Mouse (Mus musculus): ENCODE measurements at regions not wholly inside any gene's neighbourhood (a gene's known extent, or its start where the extent isn't known, plus 50 kb on each side); places are given as distances from the start of the nearest gene placed in this dataset.
A peak's percentile ranks its signal among the peaks of the same experiment; 100 is the strongest.

GRCm38 (mm10) chr6:98651827-98652226, 309.3 kb upstream of the Gm765 start:
- Histone ChIP-seq H3K27me3 (ENCODE audit: control insufficient read depth, insufficient read depth, low read length) (no peaks in the 10 kb centered on the region), H3K36me3 (ENCODE audit: control insufficient read depth, insufficient read depth) (no peaks in the 10 kb centered on the region), H3K9ac (ENCODE audit: low read length) (no peak overlapping the region), H3K4me1 (ENCODE audit: control insufficient read depth, insufficient read depth, low read length) (no peaks in the 10 kb centered on the region), H3K4me3 (ENCODE audit: low read length) (no peak overlapping the region), H3K9me3 (replicated peaks; ENCODE audit: control insufficient read depth, low read length) (no peaks in the 10 kb centered on the region), H3K4me2 (ENCODE audit: low read depth, low read length) (no peak overlapping the region), H3K27ac (ENCODE audit: low read length) (no peak overlapping the region)
- no peak for ATAC-seq (replicated peaks; ENCODE audit: extremely low read depth, insufficient read depth, low FRiP score)
- 78% methylated on average over 3 of the region's 3 CpGs for WGBS

GRCm38 (mm10) chr6:98651315-98651714, 308.8 kb upstream of the Gm765 start:
- Histone ChIP-seq H3K4me1 (ENCODE audit: control insufficient read depth, insufficient read depth, low read length) (no peaks in the 10 kb centered on the region), H3K9me3 (replicated peaks; ENCODE audit: control insufficient read depth, low read length) (no peaks in the 10 kb centered on the region), H3K4me2 (ENCODE audit: low read depth, low read length) (no peak overlapping the region), H3K27ac (ENCODE audit: low read length) (no peak overlapping the region), H3K4me3 (ENCODE audit: low read length) (no peak overlapping the region), H3K27me3 (ENCODE audit: control insufficient read depth, insufficient read depth, low read length) (no peaks in the 10 kb centered on the region), H3K36me3 (ENCODE audit: control insufficient read depth, insufficient read depth) (no peaks in the 10 kb centered on the region), H3K9ac (ENCODE audit: low read length) (no peak overlapping the region)
- no peak for ATAC-seq (replicated peaks; ENCODE audit: extremely low read depth, insufficient read depth, low FRiP score)

GRCm38 (mm10) chr6:98640316-98640715, 297.8 kb upstream of the Gm765 start:
- H3K36me3 ChIP-seq (ENCODE audit: control insufficient read depth, insufficient read depth), result no peaks in the 10 kb centered on the region
- no peak overlapping the region for H3K4me3 ChIP-seq (ENCODE audit: low read length)
- ATAC-seq (replicated peaks; ENCODE audit: extremely low read depth, insufficient read depth, low FRiP score), result no peak
- H3K4me2 ChIP-seq (ENCODE audit: low read depth, low read length), result no peak overlapping the region
- no peak overlapping the region for H3K27ac ChIP-seq (ENCODE audit: low read length)
- WGBS, result 84% methylated on average over 5 of the region's 5 CpGs
- no peaks in the 10 kb centered on the region for H3K27me3 ChIP-seq (ENCODE audit: control insufficient read depth, insufficient read depth, low read length)
- no peak overlapping the region for H3K9ac ChIP-seq (ENCODE audit: low read length)
- H3K4me1 ChIP-seq (ENCODE audit: control insufficient read depth, insufficient read depth, low read length), result no peaks in the 10 kb centered on the region
- no peaks in the 10 kb centered on the region for H3K9me3 ChIP-seq (replicated peaks; ENCODE audit: control insufficient read depth, low read length)

- Histone ChIP-seq H3K4me1 (ENCODE audit: control insufficient read depth, insufficient read depth, low read length) (peaks cover 5% of the 10 kb centered on the region; the same call in 1 of the 2 replicates), H3K36me3 (ENCODE audit: control insufficient read depth, insufficient read depth) (no peaks in the 10 kb centered on the region), H3K4me3 (ENCODE audit: low read length) (no peak overlapping the region), H3K9ac (ENCODE audit: low read length) (no peak overlapping the region), H3K27ac (ENCODE audit: low read length) (no peak overlapping the region), H3K27me3 (ENCODE audit: control insufficient read depth, insufficient read depth, low read length) (no peaks in the 10 kb centered on the region), H3K9me3 (replicated peaks; ENCODE audit: control insufficient read depth, low read length) (no peaks in the 10 kb centered on the region), H3K4me2 (ENCODE audit: low read depth, low read length) (no peak overlapping the region)
- no peak for ATAC-seq (replicated peaks; ENCODE audit: extremely low read depth, insufficient read depth, low FRiP score)
- 66% methylated on average over 6 of the region's 6 CpGs for WGBS
Measured at GRCm38 (mm10) chr6:98635816-98636215, 293.3 kb upstream of the Gm765 start.

- no peaks in the 10 kb centered on the region for H3K9me3 ChIP-seq (replicated peaks; ENCODE audit: control insufficient read depth, low read length)
- peaks cover 5% of the 10 kb centered on the region; the same call in 1 of the 2 replicates for H3K4me1 ChIP-seq (ENCODE audit: control insufficient read depth, insufficient read depth, low read length)
- H3K27ac ChIP-seq (ENCODE audit: low read length), result no peak overlapping the region
- WGBS, result 41% methylated on average over 17 of the region's 18 CpGs
- no peaks in the 10 kb centered on the region for H3K27me3 ChIP-seq (ENCODE audit: control insufficient read depth, insufficient read depth, low read length)
- H3K4me2 ChIP-seq (ENCODE audit: low read depth, low read length), result peak overlapping the region; percentile 50
- H3K36me3 ChIP-seq (ENCODE audit: control insufficient read depth, insufficient read depth), result no peaks in the 10 kb centered on the region
- no peak overlapping the region; the same call in 1 of the 2 replicates for H3K4me3 ChIP-seq (ENCODE audit: low read length)
- H3K9ac ChIP-seq (ENCODE audit: low read length), result no peak overlapping the region
- ATAC-seq (replicated peaks; ENCODE audit: extremely low read depth, insufficient read depth, low FRiP score), result no peak
Measured at GRCm38 (mm10) chr6:98632278-98633063, 289.9 kb upstream of the Gm765 start.

GRCm38 (mm10) chr6:98631269-98631668, 288.7 kb upstream of the Gm765 start:
- ATAC-seq (replicated peaks; ENCODE audit: extremely low read depth, insufficient read depth, low FRiP score), result no peak
- no peak overlapping the region for H3K9ac ChIP-seq (ENCODE audit: low read length)
- no peak overlapping the region for H3K4me3 ChIP-seq (ENCODE audit: low read length)
- no peaks in the 10 kb centered on the region for H3K9me3 ChIP-seq (replicated peaks; ENCODE audit: control insufficient read depth, low read length)
- H3K4me2 ChIP-seq (ENCODE audit: low read depth, low read length), result no peak overlapping the region
- H3K27ac ChIP-seq (ENCODE audit: low read length), result no peak overlapping the region
- H3K27me3 ChIP-seq (ENCODE audit: control insufficient read depth, insufficient read depth, low read length), result no peaks in the 10 kb centered on the region
- H3K36me3 ChIP-seq (ENCODE audit: control insufficient read depth, insufficient read depth), result no peaks in the 10 kb centered on the region
- WGBS, result 69% methylated on average over 8 of the region's 8 CpGs
- peaks cover 5% of the 10 kb centered on the region; the same call in 1 of the 2 replicates for H3K4me1 ChIP-seq (ENCODE audit: control insufficient read depth, insufficient read depth, low read length)

- 56% methylated on average over 4 of the region's 4 CpGs for WGBS
- H3K4me2 ChIP-seq (ENCODE audit: low read depth, low read length), result no peak overlapping the region
- H3K4me1 ChIP-seq (ENCODE audit: control insufficient read depth, insufficient read depth, low read length), result peaks cover 5% of the 10 kb centered on the region; the same call in 1 of the 2 replicates
- no peak overlapping the region for H3K27ac ChIP-seq (ENCODE audit: low read length)
- H3K36me3 ChIP-seq (ENCODE audit: control insufficient read depth, insufficient read depth), result no peaks in the 10 kb centered on the region
- no peaks in the 10 kb centered on the region for H3K27me3 ChIP-seq (ENCODE audit: control insufficient read depth, insufficient read depth, low read length)
- no peak for ATAC-seq (replicated peaks; ENCODE audit: extremely low read depth, insufficient read depth, low FRiP score)
- H3K9ac ChIP-seq (ENCODE audit: low read length), result no peak overlapping the region
- no peak overlapping the region for H3K4me3 ChIP-seq (ENCODE audit: low read length)
- no peaks in the 10 kb centered on the region for H3K9me3 ChIP-seq (replicated peaks; ENCODE audit: control insufficient read depth, low read length)
Measured at GRCm38 (mm10) chr6:98629646-98630045, 287.1 kb upstream of the Gm765 start.

- no peak overlapping the region for H3K27ac ChIP-seq (ENCODE audit: low read length)
- no peaks in the 10 kb centered on the region for H3K27me3 ChIP-seq (ENCODE audit: control insufficient read depth, insufficient read depth, low read length)
- no peak overlapping the region for H3K4me2 ChIP-seq (ENCODE audit: low read depth, low read length)
- no peak for ATAC-seq (replicated peaks; ENCODE audit: extremely low read depth, insufficient read depth, low FRiP score)
- H3K36me3 ChIP-seq (ENCODE audit: control insufficient read depth, insufficient read depth), result no peaks in the 10 kb centered on the region
- no peaks in the 10 kb centered on the region for H3K4me1 ChIP-seq (ENCODE audit: control insufficient read depth, insufficient read depth, low read length)
- no peak overlapping the region for H3K9ac ChIP-seq (ENCODE audit: low read length)
- H3K9me3 ChIP-seq (replicated peaks; ENCODE audit: control insufficient read depth, low read length), result no peaks in the 10 kb centered on the region
- WGBS, result 79% methylated on average over 10 of the region's 10 CpGs
- H3K4me3 ChIP-seq (ENCODE audit: low read length), result no peak overlapping the region
Measured at GRCm38 (mm10) chr6:98626435-98626834, 283.9 kb upstream of the Gm765 start.

GRCm38 (mm10) chr6:98620886-98621285, 278.3 kb upstream of the Gm765 start:
- ATAC-seq (replicated peaks; ENCODE audit: extremely low read depth, insufficient read depth, low FRiP score), result no peak
- no peaks in the 10 kb centered on the region for H3K9me3 ChIP-seq (replicated peaks; ENCODE audit: control insufficient read depth, low read length)
- H3K36me3 ChIP-seq (ENCODE audit: control insufficient read depth, insufficient read depth), result no peaks in the 10 kb centered on the region
- H3K9ac ChIP-seq (ENCODE audit: low read length), result no peak overlapping the region
- H3K27ac ChIP-seq (ENCODE audit: low read length), result no peak overlapping the region
- no peaks in the 10 kb centered on the region for H3K4me1 ChIP-seq (ENCODE audit: control insufficient read depth, insufficient read depth, low read length)
- no peak overlapping the region for H3K4me3 ChIP-seq (ENCODE audit: low read length)
- no peak overlapping the region for H3K4me2 ChIP-seq (ENCODE audit: low read depth, low read length)
- H3K27me3 ChIP-seq (ENCODE audit: control insufficient read depth, insufficient read depth, low read length), result no peaks in the 10 kb centered on the region
- 73% methylated on average over 3 of the region's 3 CpGs for WGBS
